Mouse (Mus musculus) midbrain, embryonic 16.5 days (tissue): ENCODE measurements at regions not wholly inside any gene's neighbourhood (a gene's known extent, or its start where the extent isn't known, plus 50 kb on each side); places are given as distances from the start of the nearest gene placed in this dataset.

Source experiments
- ATAC-seq: fragments of 200-750 bp; cut with Nextera tagmentation; 2 replicates; pipeline ENCODE4 v1.8.0; 2017; ENCODE audit warnings: moderate TSS enrichment
- H3K27ac ChIP-seq: fragments of 300-500 bp; sonication (generic); 2 replicates; pipeline ENCODE4 v1.5.1; 2014; ENCODE audit warnings: mild to moderate bottlenecking, low read length, mixed read lengths
- H3K27me3 ChIP-seq: fragments of 300-500 bp; sonication (generic); 2 replicates; pipeline ENCODE4 v1.6.1; 2014; ENCODE audit warnings: low read depth, low read length, mixed read lengths; ENCODE audit not compliant: control insufficient read depth, insufficient read depth
- H3K36me3 ChIP-seq: fragments of 300-500 bp; sonication (generic); 2 replicates; pipeline ENCODE4 v1.6.1; 2014; ENCODE audit warnings: mild to moderate bottlenecking, low read length, moderate library complexity, mixed read lengths; ENCODE audit not compliant: control insufficient read depth, insufficient read depth
- H3K4me1 ChIP-seq: fragments of 300-500 bp; sonication (generic); 2 replicates; pipeline ENCODE4 v1.6.1; 2014; ENCODE audit warnings: mild to moderate bottlenecking, low read length, mixed read lengths; ENCODE audit not compliant: control insufficient read depth, insufficient read depth
- H3K4me2 ChIP-seq: fragments of 300-500 bp; sonication (generic); 2 replicates; pipeline ENCODE4 v1.6.1; 2014; ENCODE audit warnings: mild to moderate bottlenecking, low read length, mixed read lengths
- H3K4me3 ChIP-seq: fragments of 300-500 bp; sonication (generic); 2 replicates; pipeline ENCODE4 v1.5.1; 2014; ENCODE audit warnings: low read depth, mild to moderate bottlenecking, low read length, moderate library complexity, mixed read lengths
- H3K9ac ChIP-seq: fragments of 300-500 bp; sonication (generic); 2 replicates; pipeline ENCODE4 v1.6.1; 2014; ENCODE audit warnings: low read depth, low read length, mixed read lengths
- H3K9me3 ChIP-seq: fragments of 300-500 bp; sonication (generic); replicated peaks from 2 replicates; pipeline ENCODE4 v1.6.1; 2014; ENCODE audit warnings: mild to moderate bottlenecking, low read length, mixed read lengths; ENCODE audit not compliant: control insufficient read depth, poor library complexity, severe bottlenecking
- WGBS: fragments of 180-500 bp; shearing (Covaris S2); extraction: QIAGEN DNeasy Blood & Tissue Kit; methylation state at CpG from one replicate; pipeline ENCODE4 v1.1.7; 2014; 5-methylcytosine and 5-hydroxymethylcytosine counted together

GRCm38 (mm10) chr11:26956153-26956552 lies 362.4 kb upstream of the Vrk2 start:
- no peak overlapping the region for H3K9ac ChIP-seq
- no peak overlapping the region for H3K27ac ChIP-seq
- no peak overlapping the region for H3K4me3 ChIP-seq
- H3K4me2 ChIP-seq, result no peak overlapping the region
- no peaks in the 10 kb centered on the region for H3K27me3 ChIP-seq
- WGBS, result 77% methylated on average over 3 of the region's 3 CpGs
- H3K36me3 ChIP-seq, result no peaks in the 10 kb centered on the region
- H3K9me3 ChIP-seq, result no peaks in the 10 kb centered on the region
- H3K4me1 ChIP-seq, result no peaks in the 10 kb centered on the region
- no peak for ATAC-seq

- Histone ChIP-seq H3K27ac (no peak overlapping the region), H3K27me3 (no peaks in the 10 kb centered on the region), H3K4me1 (no peaks in the 10 kb centered on the region), H3K36me3 (no peaks in the 10 kb centered on the region), H3K9me3 (no peaks in the 10 kb centered on the region), H3K9ac (no peak overlapping the region), H3K4me2 (no peak overlapping the region), H3K4me3 (no peak overlapping the region)
- 2% methylated on average over 3 of the region's 3 CpGs for WGBS
- ATAC-seq, result no peak
Observed at GRCm38 (mm10) chr11:26931766-26932165, 338.0 kb upstream of the Vrk2 start.

- H3K36me3 ChIP-seq, result no peaks in the 10 kb centered on the region
- H3K9ac ChIP-seq, result no peak overlapping the region
- no peak for ATAC-seq
- WGBS, result 84% methylated on average over 3 of the region's 3 CpGs
- no peak overlapping the region for H3K4me3 ChIP-seq
- H3K27me3 ChIP-seq, result no peaks in the 10 kb centered on the region
- no peak overlapping the region for H3K27ac ChIP-seq
- H3K9me3 ChIP-seq, result no peaks in the 10 kb centered on the region
- no peaks in the 10 kb centered on the region for H3K4me1 ChIP-seq
- H3K4me2 ChIP-seq, result no peak overlapping the region
Observed at GRCm38 (mm10) chr11:26907099-26907498, 313.3 kb upstream of the Vrk2 start.

GRCm38 (mm10) chr11:26881635-26882034 lies 287.8 kb upstream of the Vrk2 start:
- H3K27me3 ChIP-seq, result no peaks in the 10 kb centered on the region
- H3K4me2 ChIP-seq, result no peak overlapping the region
- no peaks in the 10 kb centered on the region for H3K4me1 ChIP-seq
- no peaks in the 10 kb centered on the region for H3K9me3 ChIP-seq
- no peak overlapping the region for H3K4me3 ChIP-seq
- no peak overlapping the region for H3K9ac ChIP-seq
- no peak overlapping the region for H3K27ac ChIP-seq
- WGBS, result 38% methylated on average over 6 of the region's 6 CpGs
- ATAC-seq, result no peak
- H3K36me3 ChIP-seq, result no peaks in the 10 kb centered on the region
